Mouse (Mus musculus): ENCODE measurements around the gene P2ry10.

GRCm38 (mm10) chrX:107039146-107039545 lies 49.1 kb upstream of the P2ry10 start:
- TF ChIP-seq POLR2A (IDR thresholded peaks at IDR 0.05; ENCODE audit: extremely low read depth, insufficient read depth, low read length): no peak
- no peak for TF ChIP-seq CTCF (IDR thresholded peaks at IDR 0.05; ENCODE audit: low read depth, low read length)
